Mouse (Mus musculus): ENCODE data around the gene Usp43.

- TF ChIP-seq CTCF (IDR thresholded peaks at IDR 0.05; ENCODE audit: low read depth) (no peak), EP300 (IDR thresholded peaks at IDR 0.05; ENCODE audit: low read depth) (no peak)
Measured at GRCm38 (mm10) chr11:67954413-67954812, 32.5 kb upstream of the Usp43 start.

All from heart, postnatal 0 days (tissue).